Mouse (Mus musculus): Measurements from ENCODE around the gene Ndufa11. TPM values are rescaled to one million over a fixed set of nuclear protein-coding genes. Genes with fewer than 3 reads are reported as not detected.
A peak's percentile ranks its signal among the peaks of the same experiment; 100 is the strongest.

Ndufa11 gene
- polyA plus RNA-seq, 1 experiment from 2014 or later: 281 TPM

GRCm38 (mm10) chr17:56681791-56682190 is 35.8 kb upstream of the Ndufa11 start:
- Histone ChIP-seq H3K9me3 (ENCODE audit: low read length) (no peaks in the 10 kb centered on the region), H3K9ac (replicated peaks) (no peak overlapping the region), H3K4me1 (ENCODE audit: insufficient read depth) (peaks cover 3% of the 10 kb centered on the region; the same call in 1 of the 2 replicates), H3K27me3 (ENCODE audit: insufficient read depth, low read length) (no peaks in the 10 kb centered on the region), H3K4me3 (ENCODE audit: low read depth, low read length) (no peak overlapping the region), H3K4me2 (ENCODE audit: low read depth, low read length) (no peak overlapping the region), H3K27ac (ENCODE audit: low read depth) (no peak overlapping the region), H3K36me3 (replicated peaks; ENCODE audit: insufficient read depth, low read length) (peaks cover 47% of the 10 kb centered on the region)
- TF ChIP-seq CTCF (IDR thresholded peaks at IDR 0.05; ENCODE audit: low read depth) (no peak), EP300 (IDR thresholded peaks at IDR 0.05; ENCODE audit: low read depth) (no peak)
- WGBS (ENCODE audit: insufficient replicate concordance): 71% methylated on average over 4 of the region's 4 CpGs
- DNase-seq (no peak), ATAC-seq (no peak)

- Histone ChIP-seq H3K4me3 (ENCODE audit: low read depth, low read length) (no peak overlapping the region), H3K9me3 (ENCODE audit: low read length) (no peaks in the 10 kb centered on the region), H3K36me3 (replicated peaks; ENCODE audit: insufficient read depth, low read length) (peaks cover 50% of the 10 kb centered on the region), H3K27ac (ENCODE audit: low read depth) (no peak overlapping the region), H3K4me2 (ENCODE audit: low read depth, low read length) (peak overlapping the region; percentile 32; the same call in 1 of the 2 replicates), H3K27me3 (ENCODE audit: insufficient read depth, low read length) (no peaks in the 10 kb centered on the region), H3K4me1 (ENCODE audit: insufficient read depth) (peaks cover 9% of the 10 kb centered on the region; the same call in 1 of the 2 replicates), H3K9ac (replicated peaks) (no peak overlapping the region)
- DNase-seq (no peak), ATAC-seq (peak; percentile 59)
- TF ChIP-seq CTCF (IDR thresholded peaks at IDR 0.05; ENCODE audit: low read depth) (no peak), EP300 (IDR thresholded peaks at IDR 0.05; ENCODE audit: low read depth) (peak; percentile 80)
- WGBS (ENCODE audit: insufficient replicate concordance): 42% methylated on average over 3 of the region's 3 CpGs
Measured at GRCm38 (mm10) chr17:56682880-56683279, 34.7 kb upstream of the Ndufa11 start.

GRCm38 (mm10) chr17:56683546-56684140 is 33.9 kb upstream of the Ndufa11 start:
- Histone ChIP-seq H3K9ac (replicated peaks) (no peak overlapping the region), H3K4me1 (ENCODE audit: insufficient read depth) (peaks cover 13% of the 10 kb centered on the region), H3K27me3 (ENCODE audit: insufficient read depth, low read length) (no peaks in the 10 kb centered on the region), H3K36me3 (replicated peaks; ENCODE audit: insufficient read depth, low read length) (peaks cover 50% of the 10 kb centered on the region), H3K27ac (ENCODE audit: low read depth) (no peak overlapping the region), H3K9me3 (ENCODE audit: low read length) (no peaks in the 10 kb centered on the region), H3K4me3 (ENCODE audit: low read depth, low read length) (no peak overlapping the region), H3K4me2 (ENCODE audit: low read depth, low read length) (no peak overlapping the region)
- WGBS (ENCODE audit: insufficient replicate concordance): 74% methylated on average over 5 of the region's 5 CpGs
- no peak for DNase-seq
- ATAC-seq: no peak
- TF ChIP-seq CTCF (IDR thresholded peaks at IDR 0.05; ENCODE audit: low read depth) (no peak), EP300 (IDR thresholded peaks at IDR 0.05; ENCODE audit: low read depth) (no peak)

- Histone ChIP-seq H3K4me2 (ENCODE audit: low read depth, low read length) (no peak overlapping the region), H3K4me1 (ENCODE audit: insufficient read depth) (peaks cover 14% of the 10 kb centered on the region), H3K36me3 (replicated peaks; ENCODE audit: insufficient read depth, low read length) (peaks cover 49% of the 10 kb centered on the region), H3K9me3 (ENCODE audit: low read length) (no peaks in the 10 kb centered on the region), H3K27me3 (ENCODE audit: insufficient read depth, low read length) (no peaks in the 10 kb centered on the region), H3K4me3 (ENCODE audit: low read depth, low read length) (no peak overlapping the region), H3K9ac (replicated peaks) (no peak overlapping the region), H3K27ac (ENCODE audit: low read depth) (no peak overlapping the region)
- no peak for TF ChIP-seq EP300 (IDR thresholded peaks at IDR 0.05; ENCODE audit: low read depth)
- no peak for TF ChIP-seq CTCF (IDR thresholded peaks at IDR 0.05; ENCODE audit: low read depth)
- ATAC-seq (no peak), DNase-seq (no peak)
- 84% methylated on average over 2 of the region's 2 CpGs for whole genome bisulfite sequencing (ENCODE audit: insufficient replicate concordance)
Measured at GRCm38 (mm10) chr17:56684649-56685048, 32.9 kb upstream of the Ndufa11 start.

GRCm38 (mm10) chr17:56686801-56687200 is 30.8 kb upstream of the Ndufa11 start:
- peaks cover 14% of the 10 kb centered on the region for H3K4me1 ChIP-seq (ENCODE audit: insufficient read depth)
- TF ChIP-seq CTCF (IDR thresholded peaks at IDR 0.05; ENCODE audit: low read depth) (no peak), EP300 (IDR thresholded peaks at IDR 0.05; ENCODE audit: low read depth) (no peak)
- H3K9me3 ChIP-seq (ENCODE audit: low read length): no peaks in the 10 kb centered on the region
- no peak overlapping the region for H3K27ac ChIP-seq (ENCODE audit: low read depth)
- no peak for DNase-seq
- H3K27me3 ChIP-seq (ENCODE audit: insufficient read depth, low read length): no peaks in the 10 kb centered on the region
- ATAC-seq: no peak
- 72% methylated on average over 4 of the region's 4 CpGs for WGBS (ENCODE audit: insufficient replicate concordance)
- no peak overlapping the region for H3K4me2 ChIP-seq (ENCODE audit: low read depth, low read length)
- no peak overlapping the region for H3K4me3 ChIP-seq (ENCODE audit: low read depth, low read length)
- H3K36me3 ChIP-seq (replicated peaks; ENCODE audit: insufficient read depth, low read length): peaks cover 59% of the 10 kb centered on the region
- no peak overlapping the region for H3K9ac ChIP-seq (replicated peaks)

- Histone ChIP-seq H3K4me1 (ENCODE audit: insufficient read depth) (peaks cover 11% of the 10 kb centered on the region), H3K4me2 (ENCODE audit: low read depth, low read length) (no peak overlapping the region)
- ATAC-seq: peak; percentile 87
Measured at GRCm38 (mm10) chr17:56688045-56688444, 29.5 kb upstream of the Ndufa11 start.

More at GRCm38 (mm10) chr17:56688045-56688444, 29.5 kb upstream of the Ndufa11 start:
- TF ChIP-seq EP300 (IDR thresholded peaks at IDR 0.05; ENCODE audit: low read depth): peak; percentile 98
- TF ChIP-seq CTCF (IDR thresholded peaks at IDR 0.05; ENCODE audit: low read depth): no peak
- Histone ChIP-seq H3K9me3 (ENCODE audit: low read length) (no peaks in the 10 kb centered on the region), H3K4me3 (ENCODE audit: low read depth, low read length) (no peak overlapping the region), H3K27ac (ENCODE audit: low read depth) (peak overlapping the region; percentile 55), H3K36me3 (replicated peaks; ENCODE audit: insufficient read depth, low read length) (peaks cover 63% of the 10 kb centered on the region), H3K27me3 (ENCODE audit: insufficient read depth, low read length) (no peaks in the 10 kb centered on the region), H3K9ac (replicated peaks) (no peak overlapping the region)
- no peak for DNase-seq
